Mouse (Mus musculus) heart, postnatal 0 days (tissue): Measurements from ENCODE around the gene Zfp575. TPM values are rescaled to one million over a fixed set of nuclear protein-coding genes. Genes with fewer than 3 reads are reported as not detected.

Source experiments
- ATAC-seq: fragments of 200-750 bp; cut with Nextera tagmentation; 2 replicates; pipeline ENCODE4 v1.8.0; 2017; ENCODE audit warnings: low read depth, moderate number of reproducible peaks, moderate library complexity; ENCODE audit not compliant: insufficient read depth
- DNase-seq: peaks from one replicate; pipeline ENCODE4 v3.0.0-alpha.2; 2016; ENCODE audit warnings: low spot score
- H3K27ac ChIP-seq: fragments of 300-500 bp; sonication (generic); 2 replicates; pipeline ENCODE4 v1.5.1; 2014; ENCODE audit warnings: low read depth, mild to moderate bottlenecking
- H3K27me3 ChIP-seq: fragments of 300-500 bp; sonication (generic); 2 replicates; pipeline ENCODE4 v1.6.1; 2014; ENCODE audit warnings: low read length, mixed read lengths; ENCODE audit not compliant: control insufficient read depth, insufficient read depth
- H3K36me3 ChIP-seq: fragments of 300-500 bp; sonication (generic); replicated peaks from 2 replicates; pipeline ENCODE4 v1.6.1; 2014; ENCODE audit warnings: low read length, mixed read lengths; ENCODE audit not compliant: control insufficient read depth, insufficient read depth
- H3K4me1 ChIP-seq: fragments of 300-500 bp; sonication (generic); 2 replicates; pipeline ENCODE4 v1.6.1; 2014; ENCODE audit warnings: antibody characterized with exemption; ENCODE audit not compliant: control insufficient read depth, insufficient read depth
- H3K4me2 ChIP-seq: fragments of 300-500 bp; sonication (generic); 2 replicates; pipeline ENCODE4 v1.6.1; 2014; ENCODE audit warnings: low read depth, mild to moderate bottlenecking, low read length, moderate library complexity
- H3K4me3 ChIP-seq: fragments of 300-500 bp; sonication (generic); 2 replicates; pipeline ENCODE4 v1.5.1; 2014; ENCODE audit warnings: low read depth, low read length
- H3K9ac ChIP-seq: fragments of 300-500 bp; sonication (generic); replicated peaks from 2 replicates; pipeline ENCODE4 v1.6.1; 2014; ENCODE audit warnings: low read depth, low read length, mixed read lengths
- H3K9me3 ChIP-seq: fragments of 300-500 bp; sonication (generic); replicated peaks from 2 replicates; pipeline ENCODE4 v1.6.1; 2016; ENCODE audit warnings: low read length; ENCODE audit not compliant: control insufficient read depth
- CTCF ChIP-seq: IDR thresholded peaks from 2 replicates; pipeline ENCODE4 v1.5.1; 2016; ENCODE audit warnings: antibody characterized with exemption, control low read depth, low read depth
- EP300 ChIP-seq: IDR thresholded peaks from 2 replicates; pipeline ENCODE4 v1.6.1; 2016; ENCODE audit warnings: antibody characterized with exemption, low read depth
- WGBS: fragments of 180-500 bp; shearing (Covaris S2); extraction: QIAGEN DNeasy Blood & Tissue Kit; methylation state at CpG from one replicate; pipeline ENCODE4 v1.1.7; 2014; 5-methylcytosine and 5-hydroxymethylcytosine counted together
- polyA plus RNA-seq: library from polyadenylated mRNA; unstranded; fragments of >200 nt; fragmentation: Nextera tagmentation; extraction: Ambion mirVana; gene quantifications from 2 replicates; pipeline ENCODE4 v1.2.1, GENCODE M21; 2015
- total RNA-seq: library from RNA; depleted of rRNA; stranded (reverse); fragments of >200 nt; gene quantifications from 2 replicates; pipeline ENCODE4 v1.2.3, GENCODE M21; 2014; ENCODE audit warnings: low replicate concordance

Gene Zfp575
- total and polyA plus RNA-seq, 2 experiments from 2014 or later, result 0.04 to 0.67 TPM

GRCm38 (mm10) chr7:24586828-24587227 lies 613 bp downstream of the Zfp575 start:
- Histone ChIP-seq H3K36me3 (no peaks in the 10 kb centered on the region), H3K9me3 (no peaks in the 10 kb centered on the region), H3K9ac (0 out of 2 replicates have a peak overlapping the region, but pooled peaks have one; percentile 15), H3K4me2 (peak overlapping the region; percentile 56), H3K4me1 (no peaks in the 10 kb centered on the region), H3K27me3 (peaks cover 27% of the 10 kb centered on the region), H3K27ac (no peak overlapping the region), H3K4me3 (peak overlapping the region; percentile 36)
- peak; percentile 27; the same call in 1 of the 2 replicates for ATAC-seq
- WGBS, result 11% methylated on average over 8 of the region's 8 CpGs
- no peak for DNase-seq
- no peak for TF ChIP-seq EP300
- no peak for TF ChIP-seq CTCF

- ATAC-seq, result peak; percentile 20; the same call in 1 of the 2 replicates
- Histone ChIP-seq H3K27me3 (peaks cover 27% of the 10 kb centered on the region), H3K4me3 (no peak overlapping the region), H3K4me1 (no peaks in the 10 kb centered on the region), H3K36me3 (no peaks in the 10 kb centered on the region), H3K9me3 (no peaks in the 10 kb centered on the region), H3K4me2 (no peak overlapping the region), H3K27ac (no peak overlapping the region), H3K9ac (no peak overlapping the region)
- TF ChIP-seq EP300 (no peak), CTCF (no peak)
- WGBS, result 37% methylated on average over 16 of the region's 16 CpGs
- DNase-seq, result no peak
These were observed 1.4 kb downstream of the Zfp575 start for GRCm38 (mm10) chr7:24585995-24586394.

- peaks cover 27% of the 10 kb centered on the region for H3K27me3 ChIP-seq
- H3K9me3 ChIP-seq, result no peaks in the 10 kb centered on the region
- ATAC-seq, result no peak
- H3K4me1 ChIP-seq, result no peaks in the 10 kb centered on the region
- DNase-seq, result no peak
- TF ChIP-seq CTCF, result no peak
- no peak for TF ChIP-seq EP300
- 88% methylated on average over 6 of the region's 6 CpGs for WGBS
- no peak overlapping the region for H3K9ac ChIP-seq
- no peak overlapping the region for H3K4me3 ChIP-seq
- no peaks in the 10 kb centered on the region for H3K36me3 ChIP-seq
- no peak overlapping the region for H3K4me2 ChIP-seq
- no peak overlapping the region for H3K27ac ChIP-seq
These were observed 2.6 kb downstream of the Zfp575 start for GRCm38 (mm10) chr7:24584876-24585275.

GRCm38 (mm10) chr7:24577811-24578210 lies 9.6 kb downstream of the Zfp575 start:
- TF ChIP-seq CTCF, result no peak
- TF ChIP-seq EP300, result no peak
- no peaks in the 10 kb centered on the region for H3K36me3 ChIP-seq
- DNase-seq (no peak), ATAC-seq (no peak)
- H3K4me2 ChIP-seq, result no peak overlapping the region
- no peaks in the 10 kb centered on the region for H3K27me3 ChIP-seq
- H3K4me3 ChIP-seq, result no peak overlapping the region
- 89% methylated on average over 10 of the region's 10 CpGs for WGBS
- no peak overlapping the region for H3K27ac ChIP-seq
- H3K4me1 ChIP-seq, result no peaks in the 10 kb centered on the region
- no peak overlapping the region for H3K9ac ChIP-seq
- H3K9me3 ChIP-seq, result no peaks in the 10 kb centered on the region

- Histone ChIP-seq H3K27ac (no peak overlapping the region), H3K9me3 (no peaks in the 10 kb centered on the region), H3K4me2 (no peak overlapping the region), H3K4me3 (no peak overlapping the region), H3K9ac (no peak overlapping the region), H3K27me3 (no peaks in the 10 kb centered on the region), H3K4me1 (no peaks in the 10 kb centered on the region), H3K36me3 (no peaks in the 10 kb centered on the region; the same call in none of the 2 replicates)
- DNase-seq (no peak), ATAC-seq (no peak)
- TF ChIP-seq EP300 (no peak), CTCF (no peak)
- 45% methylated on average over 12 of the region's 12 CpGs for WGBS
These were observed 13.1 kb downstream of the Zfp575 start for GRCm38 (mm10) chr7:24574224-24574796.

GRCm38 (mm10) chr7:24572455-24572854 lies 15.0 kb downstream of the Zfp575 start:
- Histone ChIP-seq H3K27ac (no peak overlapping the region), H3K9ac (no peak overlapping the region), H3K4me2 (no peak overlapping the region), H3K36me3 (peaks cover 18% of the 10 kb centered on the region), H3K4me3 (no peak overlapping the region), H3K27me3 (no peaks in the 10 kb centered on the region), H3K4me1 (no peaks in the 10 kb centered on the region), H3K9me3 (no peaks in the 10 kb centered on the region)
- 64% methylated on average over 5 of the region's 5 CpGs for WGBS
- ATAC-seq (no peak), DNase-seq (no peak)
- TF ChIP-seq EP300 (no peak), CTCF (peak; percentile 12; the same call in 1 of the 2 replicates)
